Mouse (Mus musculus) forebrain, embryonic 12.5 days (tissue): ENCODE measurements around the gene Mcub. TPM values are rescaled to one million over a fixed set of nuclear protein-coding genes. Genes with fewer than 3 reads are reported as not detected.

Experiments used
- ATAC-seq: fragments of 200-750 bp; cut with Nextera tagmentation; 2 replicates; pipeline ENCODE4 v1.8.0; 2017; ENCODE audit warnings: moderate TSS enrichment; ENCODE audit not compliant: low FRiP score
- H3K27ac ChIP-seq: fragments of 300-500 bp; sonication (generic); 2 replicates; pipeline ENCODE4 v1.5.1; 2016; ENCODE audit warnings: mild to moderate bottlenecking
- H3K27me3 ChIP-seq: fragments of 300-500 bp; sonication (generic); 2 replicates; pipeline ENCODE4 v1.6.1; 2016; ENCODE audit warnings: mild to moderate bottlenecking
- H3K36me3 ChIP-seq: fragments of 300-500 bp; sonication (generic); replicated peaks from 2 replicates; pipeline ENCODE4 v1.6.1; 2016; ENCODE audit warnings: mild to moderate bottlenecking
- H3K4me1 ChIP-seq: fragments of 300-500 bp; sonication (generic); 2 replicates; pipeline ENCODE4 v1.6.1; 2016
- H3K4me2 ChIP-seq: fragments of 300-500 bp; sonication (generic); 2 replicates; pipeline ENCODE4 v1.6.1; 2016; ENCODE audit warnings: mild to moderate bottlenecking, moderate library complexity
- H3K4me3 ChIP-seq: fragments of 300-500 bp; sonication (generic); replicated peaks from 2 replicates; pipeline ENCODE4 v1.5.1; 2016; ENCODE audit warnings: mild to moderate bottlenecking
- H3K9ac ChIP-seq: fragments of 300-500 bp; sonication (generic); 2 replicates; pipeline ENCODE4 v1.6.1; 2016; ENCODE audit warnings: mild to moderate bottlenecking
- H3K9me3 ChIP-seq: fragments of 300-500 bp; sonication (generic); 2 replicates; pipeline ENCODE4 v1.6.1; 2016
- WGBS: fragments of 180-500 bp; shearing (Covaris S2); methylation state at CpG from one replicate; pipeline ENCODE4 v1.1.7; 2016; 5-methylcytosine and 5-hydroxymethylcytosine counted together
- polyA plus RNA-seq: library from polyadenylated mRNA; unstranded; fragments of >200 nt; fragmentation: Nextera tagmentation; extraction: Ambion mirVana; gene quantifications from 2 replicates; pipeline ENCODE4 v1.2.1, GENCODE M21; 2016

Mcub gene
- polyA plus RNA-seq, 1 experiment from 2014 or later, result 3.3 TPM

DNA sequence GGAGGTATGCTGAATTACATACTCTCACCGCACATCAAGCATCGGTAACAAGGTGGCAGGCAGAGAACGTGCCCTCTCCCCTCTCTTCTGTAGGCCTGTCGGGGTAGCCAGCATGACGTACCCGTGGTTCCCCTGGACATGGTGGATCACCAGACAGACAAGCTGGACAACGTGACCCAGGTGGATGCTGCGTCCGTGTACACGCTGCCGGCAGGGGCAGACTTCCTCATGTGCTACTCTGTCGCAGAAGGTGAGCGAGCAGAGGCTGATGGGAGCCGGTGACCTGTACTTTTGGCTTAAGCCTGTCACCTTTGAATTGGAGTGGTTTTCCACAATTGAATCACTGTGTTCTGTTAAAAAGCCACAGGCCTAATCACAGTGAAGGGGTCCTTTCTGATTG, 58.0 kb downstream of the Mcub start:
- no peak overlapping the region for H3K4me2 ChIP-seq
- 93% methylated on average over 14 of the region's 14 CpGs for WGBS
- peaks cover 51% of the 10 kb centered on the region for H3K36me3 ChIP-seq
- H3K27me3 ChIP-seq, result no peaks in the 10 kb centered on the region
- no peak overlapping the region for H3K27ac ChIP-seq
- no peak overlapping the region for H3K9ac ChIP-seq
- H3K4me1 ChIP-seq, result no peaks in the 10 kb centered on the region
- ATAC-seq, result no peak
- H3K4me3 ChIP-seq, result no peak overlapping the region
- H3K9me3 ChIP-seq, result no peaks in the 10 kb centered on the region

DNA sequence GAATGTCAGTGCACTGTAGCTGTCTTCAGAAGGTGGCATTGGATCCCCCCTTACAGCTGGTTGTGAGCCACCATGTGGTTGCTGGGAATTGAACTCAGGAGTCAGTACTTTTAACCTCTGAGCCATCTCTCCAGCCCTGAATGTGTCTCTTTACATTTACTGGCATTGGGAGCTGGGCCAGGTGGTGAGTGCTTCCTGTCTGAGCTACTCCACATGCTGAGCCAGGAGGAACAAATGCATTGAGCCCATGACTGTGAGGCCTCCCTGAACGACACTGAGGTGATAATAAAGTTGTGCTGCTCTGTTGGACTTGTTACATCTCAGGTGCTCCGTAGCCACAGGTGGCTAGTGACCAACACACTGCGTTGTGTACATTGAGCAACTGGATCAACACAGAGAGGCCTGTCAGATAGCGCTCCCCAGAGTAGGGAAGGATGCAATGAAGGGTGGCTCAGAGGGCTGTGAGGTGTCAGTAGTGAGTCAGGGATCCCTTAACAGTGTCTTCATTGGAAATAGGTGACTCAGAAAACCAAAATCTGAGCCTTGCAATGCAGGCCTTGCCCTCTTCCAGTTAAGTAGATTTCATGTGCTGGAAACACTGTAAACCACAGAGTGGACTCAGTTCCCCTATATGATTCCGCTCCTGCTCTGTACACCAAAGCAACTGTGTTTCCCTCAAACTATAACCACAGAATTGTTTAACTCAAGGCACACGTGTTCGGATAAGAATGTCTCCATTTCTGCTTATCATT, 65.4 kb downstream of the Mcub start:
- no peaks in the 10 kb centered on the region for H3K27me3 ChIP-seq
- ATAC-seq, result no peak
- H3K36me3 ChIP-seq, result peaks cover 22% of the 10 kb centered on the region
- H3K4me3 ChIP-seq, result no peak overlapping the region
- H3K9ac ChIP-seq, result no peak overlapping the region
- H3K9me3 ChIP-seq, result no peaks in the 10 kb centered on the region
- 93% methylated on average over 7 of the region's 7 CpGs for WGBS
- H3K4me2 ChIP-seq, result no peak overlapping the region
- no peak overlapping the region for H3K27ac ChIP-seq
- H3K4me1 ChIP-seq, result peaks cover 17% of the 10 kb centered on the region

DNA sequence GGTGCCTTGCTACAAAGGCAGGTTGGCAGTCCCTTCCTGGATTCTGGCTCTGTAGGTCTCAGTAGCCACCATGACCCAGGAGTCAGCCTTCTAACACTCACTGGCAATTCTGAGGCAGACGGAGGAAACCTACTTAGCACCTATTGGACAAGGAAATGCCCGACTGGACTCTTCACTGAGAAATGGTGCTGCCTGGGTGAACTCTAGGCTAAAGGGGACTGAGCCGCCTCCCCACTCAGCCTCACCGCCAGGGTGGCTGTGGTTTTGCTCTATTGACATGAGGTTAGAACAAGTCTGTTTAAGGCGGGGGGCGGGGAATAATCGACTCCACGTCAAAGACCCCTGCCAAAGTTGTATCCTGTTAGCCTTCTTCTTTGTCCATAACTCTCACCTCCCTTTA, 66.1 kb downstream of the Mcub start:
- H3K9ac ChIP-seq, result no peak overlapping the region
- WGBS, result 87% methylated on average over 8 of the region's 8 CpGs
- H3K27me3 ChIP-seq, result no peaks in the 10 kb centered on the region
- peaks cover 15% of the 10 kb centered on the region for H3K36me3 ChIP-seq
- no peaks in the 10 kb centered on the region for H3K9me3 ChIP-seq
- H3K27ac ChIP-seq, result no peak overlapping the region
- H3K4me3 ChIP-seq, result no peak overlapping the region
- no peak for ATAC-seq
- H3K4me2 ChIP-seq, result no peak overlapping the region
- peaks cover 17% of the 10 kb centered on the region for H3K4me1 ChIP-seq

DNA sequence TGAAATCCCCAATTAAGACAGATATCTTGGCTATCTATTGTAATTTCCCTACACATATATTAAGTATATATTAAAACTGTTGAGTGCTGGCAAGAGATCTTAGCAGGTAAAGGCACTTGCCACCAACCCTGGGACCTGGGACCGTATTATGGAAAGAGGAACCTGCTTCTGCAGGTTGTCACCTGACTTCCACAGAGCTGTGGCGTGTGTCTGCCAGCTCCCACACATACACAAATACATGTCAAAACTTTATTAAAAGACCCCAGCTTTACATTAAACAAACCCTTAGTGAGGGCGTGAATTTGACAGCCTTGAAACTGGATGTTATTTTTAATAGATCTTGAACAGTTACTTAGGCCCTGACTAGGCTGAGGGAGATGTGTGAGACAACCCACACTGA, 66.6 kb downstream of the Mcub start:
- no peak for ATAC-seq
- peaks cover 11% of the 10 kb centered on the region for H3K36me3 ChIP-seq
- H3K27me3 ChIP-seq, result no peaks in the 10 kb centered on the region
- H3K9me3 ChIP-seq, result no peaks in the 10 kb centered on the region
- H3K4me2 ChIP-seq, result no peak overlapping the region
- peaks cover 17% of the 10 kb centered on the region for H3K4me1 ChIP-seq
- WGBS, result 97% methylated on average over 3 of the region's 3 CpGs
- no peak overlapping the region for H3K4me3 ChIP-seq
- H3K9ac ChIP-seq, result no peak overlapping the region
- no peak overlapping the region for H3K27ac ChIP-seq

DNA sequence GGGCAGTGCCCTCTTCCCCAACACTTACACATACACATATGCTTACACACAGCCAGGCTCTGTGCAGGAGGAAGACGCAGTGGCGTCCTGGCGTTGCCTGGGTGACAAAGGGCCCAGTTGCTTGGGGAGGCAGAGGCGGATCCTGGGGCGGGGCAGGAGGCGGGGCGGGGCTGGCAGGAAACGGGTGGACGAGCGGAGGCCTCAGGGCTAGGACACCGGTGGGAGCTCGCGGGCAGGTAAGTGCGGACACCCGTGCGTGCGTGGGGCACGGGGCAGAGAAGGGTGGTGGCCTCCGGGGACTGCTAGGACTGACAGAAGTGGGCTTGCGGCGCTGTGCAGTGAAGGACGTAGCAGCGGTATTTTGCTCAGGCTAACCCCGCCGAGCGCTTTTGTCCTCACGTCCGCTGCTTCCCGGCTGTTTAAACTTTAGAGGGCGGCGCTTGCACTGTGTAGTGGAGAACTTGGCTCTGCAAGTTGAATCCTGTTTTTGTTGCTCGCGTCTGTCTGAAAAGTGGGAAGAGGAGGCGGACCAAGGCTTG, 68.7 kb downstream of the Mcub start, which contains the start of gene Casp6:
Casp6 (plus strand) TSS at position 155 of the 539 bp plus-strand sequence.
- WGBS, result 1% methylated on average over 34 of the region's 34 CpGs
- Histone ChIP-seq H3K9ac (peak within 1 kb of the TSS; percentile 63), H3K4me2 (peak within 1 kb of the TSS; percentile 59), H3K4me3 (peak within 1 kb of the TSS; percentile 65), H3K36me3 (peaks cover 6% of the 10 kb centered on the region; the same call in 1 of the 2 replicates), H3K4me1 (peaks cover 17% of the 10 kb centered on the region), H3K27me3 (no peaks in the 10 kb centered on the region), H3K27ac (no peak within 1 kb of the TSS), H3K9me3 (no peaks in the 10 kb centered on the region)
- ATAC-seq, result peak; percentile 96

DNA sequence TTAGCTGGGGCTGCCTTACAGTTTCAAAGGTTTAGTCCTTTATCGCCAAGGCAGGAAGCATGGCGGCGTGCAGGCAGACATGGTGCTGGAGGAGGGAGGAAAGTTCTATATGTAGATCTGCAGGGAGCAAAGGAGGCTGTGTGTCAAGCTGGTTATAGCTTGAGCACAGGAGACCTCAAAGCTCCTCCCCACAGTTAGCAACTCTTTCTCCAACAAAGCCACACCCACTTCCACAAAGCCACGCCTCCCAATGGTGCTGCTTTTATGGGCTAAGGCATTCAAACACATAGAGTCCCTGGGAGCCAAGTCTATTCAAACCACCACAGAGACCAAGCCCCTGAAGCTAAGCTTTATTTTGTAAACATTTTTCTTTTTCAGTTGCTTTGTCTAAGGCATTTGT, 71.1 kb downstream of the Mcub start:
- 69% methylated on average over 4 of the region's 4 CpGs for WGBS
- Histone ChIP-seq H3K36me3 (0 out of 2 replicates have a peak, but pooled peaks cover 4% of the 10 kb centered on the region), H3K9me3 (no peaks in the 10 kb centered on the region), H3K4me3 (no peak overlapping the region), H3K4me1 (peaks cover 17% of the 10 kb centered on the region), H3K4me2 (no peak overlapping the region), H3K9ac (no peak overlapping the region), H3K27me3 (no peaks in the 10 kb centered on the region), H3K27ac (no peak overlapping the region)
- ATAC-seq, result no peak

DNA sequence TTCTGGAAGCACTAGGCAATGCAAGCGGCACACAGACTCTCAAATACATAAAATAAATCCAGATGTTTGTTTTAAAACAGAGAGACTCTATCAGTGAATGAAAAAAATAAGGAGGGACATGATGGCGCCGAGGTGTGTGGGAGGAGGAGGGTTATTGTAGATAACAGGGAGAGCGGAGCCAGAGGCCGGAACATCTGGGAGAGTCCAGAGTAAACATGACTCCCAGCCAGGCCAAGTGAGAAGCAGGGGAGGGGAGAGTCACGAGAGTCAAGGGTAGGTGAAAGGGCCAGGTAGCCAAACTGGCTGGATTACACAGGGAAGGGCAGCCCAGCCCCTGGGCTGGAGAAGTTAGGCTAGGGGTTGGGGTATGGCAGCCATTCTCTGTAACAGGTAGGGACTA, 73.4 kb downstream of the Mcub start:
- H3K9ac ChIP-seq, result no peak overlapping the region
- ATAC-seq, result no peak
- peaks cover 11% of the 10 kb centered on the region; the same call in 1 of the 2 replicates for H3K36me3 ChIP-seq
- 83% methylated on average over 6 of the region's 6 CpGs for WGBS
- no peak overlapping the region for H3K4me3 ChIP-seq
- no peak overlapping the region for H3K27ac ChIP-seq
- H3K4me1 ChIP-seq, result peaks cover 5% of the 10 kb centered on the region; the same call in 1 of the 2 replicates
- no peaks in the 10 kb centered on the region for H3K9me3 ChIP-seq
- no peaks in the 10 kb centered on the region for H3K27me3 ChIP-seq
- H3K4me2 ChIP-seq, result no peak overlapping the region

DNA sequence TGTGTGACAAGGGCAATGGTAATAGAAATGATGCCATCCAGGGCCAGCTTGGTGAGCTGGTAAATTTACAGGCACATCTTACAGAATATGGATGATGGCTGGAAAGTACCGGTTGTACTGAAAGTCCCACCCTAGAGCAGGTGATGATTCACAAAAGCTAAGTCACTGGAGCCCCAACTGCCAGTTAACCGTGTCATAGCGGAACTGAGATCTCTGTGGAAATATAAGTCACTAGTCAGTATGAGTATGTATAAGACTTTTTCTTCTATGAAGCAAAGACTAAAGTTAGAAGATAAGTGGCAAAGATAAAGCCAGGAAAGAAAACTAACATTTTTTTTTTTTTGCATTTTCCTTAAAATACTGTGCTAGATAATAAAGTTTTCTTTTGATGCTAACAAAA, 76.9 kb downstream of the Mcub start:
- no peak overlapping the region for H3K27ac ChIP-seq
- ATAC-seq, result no peak
- no peaks in the 10 kb centered on the region for H3K27me3 ChIP-seq
- H3K9ac ChIP-seq, result no peak overlapping the region
- no peaks in the 10 kb centered on the region for H3K9me3 ChIP-seq
- no peaks in the 10 kb centered on the region for H3K4me1 ChIP-seq
- H3K36me3 ChIP-seq, result peaks cover 14% of the 10 kb centered on the region; the same call in 1 of the 2 replicates
- H3K4me3 ChIP-seq, result no peak overlapping the region
- no peak overlapping the region for H3K4me2 ChIP-seq
- 98% methylated on average over 3 of the region's 3 CpGs for WGBS

DNA sequence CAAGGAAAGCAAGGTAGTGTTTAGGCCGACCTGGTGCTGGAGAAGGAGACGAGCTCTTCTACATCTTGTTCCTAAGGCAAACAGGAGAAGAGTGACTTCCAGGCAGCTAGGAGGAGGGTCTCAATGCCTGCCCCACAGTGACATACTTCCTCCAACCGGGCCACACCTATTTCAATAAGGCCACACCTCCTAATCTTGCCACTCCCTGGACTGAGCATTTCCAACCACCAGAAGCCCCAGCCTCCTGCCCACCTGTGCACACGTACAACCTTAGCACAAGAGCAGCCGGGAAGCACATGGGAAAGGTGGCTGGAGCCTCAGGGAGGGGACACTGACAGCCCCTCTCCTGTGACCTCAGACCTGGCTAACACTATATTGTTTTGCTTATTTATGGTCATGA, 78.0 kb downstream of the Mcub start:
- no peak for ATAC-seq
- 82% methylated on average over 5 of the region's 5 CpGs for WGBS

DNA sequence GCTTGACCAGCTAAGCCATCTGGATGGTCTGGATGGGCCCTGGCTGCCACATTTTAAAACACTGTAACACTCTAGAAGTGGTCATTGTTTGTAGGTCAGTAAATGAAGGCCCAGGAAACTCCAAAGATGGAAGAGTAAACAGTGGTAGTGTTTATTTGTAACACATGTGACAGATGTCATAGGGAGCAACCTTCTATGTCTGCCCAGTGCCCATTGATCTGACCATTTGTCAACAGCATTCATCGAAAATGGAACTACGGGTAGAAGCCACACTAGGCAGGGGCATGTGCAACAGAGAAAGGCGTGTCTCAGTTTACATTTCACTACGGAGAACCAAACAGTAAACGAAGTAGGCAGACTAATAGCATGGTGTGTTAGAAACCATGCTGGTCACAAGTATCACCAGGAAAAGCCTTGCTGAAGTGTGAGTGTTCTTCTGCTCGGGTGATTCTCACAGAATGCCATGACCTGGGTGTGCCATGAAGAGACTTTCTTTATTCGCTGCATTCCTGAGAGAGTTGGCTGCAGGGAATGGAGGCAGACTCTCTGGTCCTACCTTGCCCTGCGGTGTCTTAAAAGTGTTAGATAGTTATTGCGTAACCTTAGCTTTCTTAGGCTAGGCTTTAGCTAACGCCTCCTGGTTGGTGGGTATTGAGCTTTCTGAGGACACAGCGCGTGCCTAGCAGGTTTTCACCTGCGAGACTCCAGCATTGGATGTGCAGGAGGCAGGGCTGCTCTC, 82.1 kb downstream of the Mcub start:
- Histone ChIP-seq H3K4me3 (no peak overlapping the region), H3K9me3 (no peaks in the 10 kb centered on the region), H3K36me3 (peaks cover 7% of the 10 kb centered on the region; the same call in 1 of the 2 replicates), H3K4me1 (no peaks in the 10 kb centered on the region), H3K9ac (no peak overlapping the region), H3K27ac (no peak overlapping the region), H3K4me2 (no peak overlapping the region), H3K27me3 (no peaks in the 10 kb centered on the region)
- ATAC-seq, result no peak
- WGBS, result 94% methylated on average over 13 of the region's 13 CpGs

More for the DNA sequence above, 78.0 kb downstream of the Mcub start:
- H3K27ac ChIP-seq, result no peak overlapping the region
- H3K4me3 ChIP-seq, result no peak overlapping the region
- no peak overlapping the region for H3K9ac ChIP-seq
- H3K36me3 ChIP-seq, result peaks cover 14% of the 10 kb centered on the region; the same call in 1 of the 2 replicates
- no peaks in the 10 kb centered on the region for H3K27me3 ChIP-seq
- no peak overlapping the region for H3K4me2 ChIP-seq
- no peaks in the 10 kb centered on the region for H3K9me3 ChIP-seq
- no peaks in the 10 kb centered on the region for H3K4me1 ChIP-seq

DNA sequence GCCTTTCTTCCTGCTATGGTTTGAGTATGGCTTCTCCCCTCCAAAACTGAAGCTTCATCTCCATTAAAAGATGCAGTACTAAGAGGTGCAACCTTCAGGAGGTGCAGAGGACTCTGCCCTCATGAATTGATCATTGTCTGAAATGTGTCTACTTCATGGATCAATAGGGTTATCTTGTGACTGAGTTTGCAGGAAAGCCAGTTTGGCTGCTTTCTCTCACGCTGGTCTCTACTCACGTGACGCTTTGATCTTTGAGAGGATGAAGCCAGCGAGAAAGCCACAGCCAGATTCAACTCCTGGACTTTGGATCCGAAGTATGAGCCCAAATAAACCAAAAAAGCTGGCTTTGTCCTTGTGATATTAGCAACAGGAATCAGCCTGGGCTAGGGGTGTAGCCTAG, 83.6 kb downstream of the Mcub start:
- no peak overlapping the region for H3K9ac ChIP-seq
- no peaks in the 10 kb centered on the region for H3K27me3 ChIP-seq
- no peaks in the 10 kb centered on the region for H3K9me3 ChIP-seq
- H3K36me3 ChIP-seq, result peaks cover 3% of the 10 kb centered on the region; the same call in 1 of the 2 replicates
- WGBS, result 87% methylated on average over 5 of the region's 5 CpGs
- H3K4me3 ChIP-seq, result no peak overlapping the region
- ATAC-seq, result no peak
- no peak overlapping the region for H3K27ac ChIP-seq
- H3K4me2 ChIP-seq, result no peak overlapping the region
- no peaks in the 10 kb centered on the region for H3K4me1 ChIP-seq

DNA sequence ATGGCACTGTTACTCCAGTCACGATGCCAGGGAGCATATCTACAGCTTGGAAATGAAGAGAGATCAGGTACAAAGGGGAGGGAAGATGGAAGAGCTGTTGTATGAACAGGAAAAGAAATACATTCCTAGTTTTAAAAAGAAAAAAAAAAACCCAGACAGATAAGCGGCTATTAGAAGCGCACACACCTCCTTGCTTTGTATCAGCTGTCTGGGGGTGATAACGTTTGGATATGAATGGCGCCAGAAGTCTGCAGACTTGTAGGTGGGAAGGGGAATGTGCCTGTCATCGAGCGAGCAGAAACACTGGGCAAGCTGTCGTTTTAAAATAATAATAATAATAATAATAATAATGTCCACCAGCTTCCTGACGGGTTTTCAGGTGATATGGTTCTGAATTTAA, 84.4 kb downstream of the Mcub start:
- H3K9me3 ChIP-seq, result no peaks in the 10 kb centered on the region
- no peak overlapping the region for H3K4me3 ChIP-seq
- H3K36me3 ChIP-seq, result no peaks in the 10 kb centered on the region
- ATAC-seq, result no peak
- no peak overlapping the region for H3K4me2 ChIP-seq
- no peak overlapping the region for H3K9ac ChIP-seq
- H3K27me3 ChIP-seq, result no peaks in the 10 kb centered on the region
- no peak overlapping the region for H3K27ac ChIP-seq
- no peaks in the 10 kb centered on the region for H3K4me1 ChIP-seq
- 95% methylated on average over 9 of the region's 9 CpGs for WGBS
